Mouse (Mus musculus): ENCODE data around the gene Dnajb14.

DNA sequence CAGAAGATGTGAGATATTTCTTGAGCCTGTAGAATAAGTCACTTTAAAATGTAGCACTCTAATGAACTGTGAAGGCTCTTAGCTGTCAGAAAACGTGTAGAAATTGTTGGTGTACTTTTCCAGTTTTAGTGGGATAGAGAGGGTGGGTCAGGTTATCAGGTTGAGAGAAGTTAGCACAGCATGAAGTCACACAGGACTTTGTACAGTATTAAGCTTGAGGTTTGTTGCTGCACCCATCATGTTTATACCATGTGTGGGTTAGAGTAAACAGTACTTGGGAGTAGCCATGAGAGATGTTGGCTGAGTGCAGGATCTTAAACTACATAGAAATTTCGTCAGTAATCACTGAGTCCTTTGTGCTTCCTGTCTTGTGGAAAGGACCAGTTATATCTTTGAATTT is 45.6 kb downstream of the Dnajb14 start:
- TF ChIP-seq CTCF (IDR thresholded peaks at IDR 0.05; ENCODE audit: control insufficient read depth, insufficient read depth, insufficient read length) (no peak), USF1 (IDR thresholded peaks at IDR 0.05; ENCODE audit: low read depth) (no peak), MAX (IDR thresholded peaks at IDR 0.05) (no peak), CEBPB (IDR thresholded peaks at IDR 0.05; ENCODE audit: low read depth) (no peak)

All from C2C12 (cell line).